Mouse (Mus musculus): ENCODE measurements around the gene Sik2.

- TF ChIP-seq CTCF (IDR thresholded peaks at IDR 0.05; ENCODE audit: low read depth, low read length) (no peak), POLR2A (IDR thresholded peaks at IDR 0.05; ENCODE audit: extremely low read depth, insufficient read depth, low read length) (no peak)
These were observed 144.0 kb downstream of the Sik2 start for GRCm38 (mm10) chr9:50864877-50865276.

Measured in liver, adult 2 months (tissue).